Comparison of ENCODE assay signal across 17 mouse cellular contexts in genomic region chr10:14460252-14460932, GRCm38 (mm10).
DNase-seq lines count a peak whose midpoint lies in the region; ATAC-seq lines count a peak whose summit lies in the region.
"Had no signal": no experiment of that assay in that cellular context is flagged by ENCODE, and none has a peak within 500 bp of the region (broad histone marks: within the 10 kb centered on the region; RNA-seq: fewer than 3 reads in every experiment).

No protein-coding gene starts in this region.

- DNase-seq in heart, postnatal 14 days = no peak
- no peak for DNase-seq in lung, postnatal 14 days
- peak; percentile 26 for DNase-seq in ES-CJ7 (ENCODE audit: low read depth, low spot score)
- no peak for DNase-seq in left cerebral cortex, postnatal 10 days (ENCODE audit: extremely low spot score in 1 of 2, low spot score in 2 of 2)
- DNase-seq: adrenal gland, adult 8-10 months; cerebellum, adult 9-11 months; gastrocnemius, postnatal 25 days; kidney, adult 2 months; thymus, adult 2 months had no signal

- H3K4me2 ChIP-seq in heart, embryonic 15.5 days = no peak overlapping the region
- no peak overlapping the region for H3K4me2 ChIP-seq in lung, embryonic 15.5 days
- no peak overlapping the region for H3K4me2 ChIP-seq in intestine, embryonic 16.5 days (ENCODE audit: low read depth, low read length)
- H3K4me2 ChIP-seq: hindbrain, embryonic 12.5 days; limb, embryonic 15.5 days; neural tube, embryonic 15.5 days had no signal

- peak; percentile 79 for ATAC-seq in heart, embryonic 15.5 days (replicated peaks; ENCODE audit: insufficient number of reproducible peaks, insufficient read depth, low FRiP score, low read depth)
- ATAC-seq in lung, embryonic 15.5 days (ENCODE audit: borderline replicate concordance, extremely low read depth, low FRiP score, low TSS enrichment) = peak; percentile 80
- ATAC-seq in intestine, embryonic 16.5 days = peak; percentile 52
- ATAC-seq: CD4-positive, CD25-positive, alpha-beta regulatory T cell, adult 4 months; Patski had no signal

- no peak overlapping the region for H3K4me3 ChIP-seq in heart, embryonic 15.5 days
- no peak overlapping the region for H3K4me3 ChIP-seq in lung, embryonic 15.5 days
- no peak overlapping the region for H3K4me3 ChIP-seq in intestine, embryonic 16.5 days (ENCODE audit: low read length)
- H3K4me3 ChIP-seq: hindbrain, embryonic 12.5 days; limb, embryonic 15.5 days; neural tube, embryonic 15.5 days had no signal

- peak overlapping the region; percentile 54 for H3K27ac ChIP-seq in heart, embryonic 15.5 days
- peak overlapping the region; percentile 76 for H3K27ac ChIP-seq in lung, embryonic 15.5 days
- no peak overlapping the region for H3K27ac ChIP-seq in intestine, embryonic 16.5 days (ENCODE audit: low read length)
- H3K27ac ChIP-seq: hindbrain, embryonic 12.5 days; limb, embryonic 15.5 days; neural tube, embryonic 15.5 days had no signal

- H3K9ac ChIP-seq in heart, embryonic 15.5 days = no peak overlapping the region
- no peak overlapping the region for H3K9ac ChIP-seq in lung, embryonic 15.5 days
- H3K9ac ChIP-seq in intestine, embryonic 16.5 days (ENCODE audit: low read depth, low read length) = no peak overlapping the region
- H3K9ac ChIP-seq: hindbrain, embryonic 12.5 days; limb, embryonic 15.5 days; neural tube, embryonic 15.5 days had no signal

- intact Hi-C loops in heart, postnatal 14 days (cut with DNase I) = no loop called here
- intact Hi-C loops in left cerebral cortex, postnatal 10 days (cut with DNase I) = no loop called here

- H3K9me3 ChIP-seq in heart, embryonic 15.5 days (replicated peaks) = no peaks in the 10 kb centered on the region
- no peaks in the 10 kb centered on the region for H3K9me3 ChIP-seq in lung, embryonic 15.5 days
- H3K9me3 ChIP-seq in intestine, embryonic 16.5 days (ENCODE audit: control insufficient read depth, low read length) = no peaks in the 10 kb centered on the region
- H3K9me3 ChIP-seq: hindbrain, embryonic 12.5 days; limb, embryonic 15.5 days; neural tube, embryonic 15.5 days had no signal

- 31% methylated on average over 5 of the region's 5 CpGs for WGBS in heart, embryonic 15.5 days
- 47% methylated on average over 5 of the region's 5 CpGs for WGBS in lung, embryonic 15.5 days
- 59% methylated on average over 5 of the region's 5 CpGs for WGBS in intestine, embryonic 16.5 days

- H3K36me3 ChIP-seq in heart, embryonic 15.5 days = no peaks in the 10 kb centered on the region
- H3K36me3 ChIP-seq in lung, embryonic 15.5 days = 0 out of 2 replicates have a peak, but pooled peaks cover 3% of the 10 kb centered on the region
- H3K36me3 ChIP-seq in intestine, embryonic 16.5 days (ENCODE audit: control insufficient read depth, insufficient read depth, low read length) = no peaks in the 10 kb centered on the region
- H3K36me3 ChIP-seq: hindbrain, embryonic 12.5 days; limb, embryonic 15.5 days; neural tube, embryonic 15.5 days had no signal

- H3K27me3 ChIP-seq in heart, embryonic 15.5 days = no peaks in the 10 kb centered on the region
- H3K27me3 ChIP-seq in lung, embryonic 15.5 days = no peaks in the 10 kb centered on the region
- no peaks in the 10 kb centered on the region for H3K27me3 ChIP-seq in intestine, embryonic 16.5 days (replicated peaks; ENCODE audit: control insufficient read depth, insufficient read depth, low read length)
- H3K27me3 ChIP-seq: hindbrain, embryonic 12.5 days; limb, embryonic 15.5 days; neural tube, embryonic 15.5 days; Patski had no signal

- H3K4me1 ChIP-seq in heart, embryonic 15.5 days (replicated peaks) = peaks cover 20% of the 10 kb centered on the region
- peaks cover 21% of the 10 kb centered on the region for H3K4me1 ChIP-seq in lung, embryonic 15.5 days
- H3K4me1 ChIP-seq in intestine, embryonic 16.5 days (ENCODE audit: control insufficient read depth, insufficient read depth, low read length) = no peaks in the 10 kb centered on the region; the same call in 1 of the 2 replicates
- H3K4me1 ChIP-seq: hindbrain, embryonic 12.5 days; neural tube, embryonic 15.5 days had no signal
